Mouse (Mus musculus): ENCODE data around the gene Vav2. TPM values are rescaled to one million over a fixed set of nuclear protein-coding genes. Genes with fewer than 3 reads are reported as not detected.

The Vav2 gene
- polyA plus RNA-seq, 1 experiment from 2014 or later, result 6.8 TPM

DNA sequence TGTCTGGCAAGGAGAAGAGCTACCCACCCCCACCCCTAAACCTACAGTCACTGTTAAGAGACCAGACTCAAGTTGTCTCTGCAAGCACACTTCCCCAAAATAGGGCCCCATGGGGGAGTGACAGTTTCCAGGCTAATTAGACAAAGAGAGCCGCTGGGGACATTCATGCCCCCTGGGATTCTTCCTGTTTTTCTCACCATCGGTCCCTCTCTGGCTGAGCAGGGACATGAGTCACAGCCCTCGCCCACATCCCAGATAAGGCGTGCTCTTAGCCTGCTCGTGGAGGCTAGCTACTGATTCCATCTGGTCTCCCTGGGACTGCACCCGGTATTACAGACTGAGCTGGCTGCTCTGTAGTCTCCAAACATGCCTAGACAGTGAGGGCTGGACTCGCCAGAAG lies 194.5 kb downstream of the Vav2 start:
- Histone ChIP-seq H3K27ac (replicated peaks; ENCODE audit: low read depth, low read length) (no peak overlapping the region), H3K4me1 (ENCODE audit: control insufficient read depth, insufficient read depth, low read length) (peaks cover 3% of the 10 kb centered on the region; the same call in 1 of the 2 replicates), H3K9me3 (ENCODE audit: control insufficient read depth, low read length) (no peaks in the 10 kb centered on the region), H3K36me3 (ENCODE audit: control insufficient read depth, insufficient read depth, low read length) (no peaks in the 10 kb centered on the region), H3K9ac (ENCODE audit: low read length) (no peak overlapping the region), H3K27me3 (ENCODE audit: control insufficient read depth, insufficient read depth, low read length) (no peaks in the 10 kb centered on the region), H3K4me3 (ENCODE audit: low read depth, low read length) (no peak overlapping the region), H3K4me2 (ENCODE audit: low read depth, severe bottlenecking) (no peak overlapping the region)
- DNase-seq (ENCODE audit: low spot score) (no peak), ATAC-seq (ENCODE audit: insufficient number of reproducible peaks, low FRiP score, low TSS enrichment, low read depth) (no peak)
- WGBS, result 31% methylated on average over 7 of the region's 7 CpGs

DNA sequence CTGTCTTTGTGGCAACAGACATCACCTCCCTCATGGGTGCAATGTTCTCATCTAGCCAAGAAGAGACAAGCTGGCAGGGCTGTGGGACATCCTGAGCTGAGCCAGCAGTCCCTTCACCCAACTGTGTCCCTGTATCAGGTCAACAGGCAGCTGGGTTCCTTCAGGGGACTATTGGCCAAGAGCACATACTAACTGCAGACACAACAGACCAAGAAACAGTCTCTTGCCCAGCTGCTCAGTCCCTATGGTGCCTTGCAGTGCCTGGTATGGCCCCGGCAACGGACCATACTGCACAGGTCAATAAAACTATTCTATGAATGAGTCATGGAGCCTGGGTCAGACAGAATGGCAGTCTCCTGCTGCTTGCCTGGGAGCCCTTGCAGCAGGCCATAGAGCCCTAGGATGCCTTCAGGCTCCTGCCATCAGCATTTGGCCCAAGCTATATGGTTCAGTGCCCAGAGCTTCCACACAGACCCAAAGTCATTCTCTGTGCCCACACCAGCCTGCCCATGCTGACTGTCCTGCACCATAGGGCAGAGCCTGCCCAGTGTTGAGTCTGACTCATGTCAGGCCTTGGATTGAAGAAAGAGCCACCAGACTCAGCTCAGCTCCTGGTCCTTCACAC lies 197.2 kb downstream of the Vav2 start:
- H3K4me2 ChIP-seq (ENCODE audit: low read depth, severe bottlenecking), result no peak overlapping the region
- WGBS, result 78% methylated on average over 2 of the region's 2 CpGs
- no peak for ATAC-seq (ENCODE audit: insufficient number of reproducible peaks, low FRiP score, low TSS enrichment, low read depth)
- no peaks in the 10 kb centered on the region for H3K9me3 ChIP-seq (ENCODE audit: control insufficient read depth, low read length)
- no peaks in the 10 kb centered on the region for H3K36me3 ChIP-seq (ENCODE audit: control insufficient read depth, insufficient read depth, low read length)
- no peaks in the 10 kb centered on the region for H3K27me3 ChIP-seq (ENCODE audit: control insufficient read depth, insufficient read depth, low read length)
- H3K4me1 ChIP-seq (ENCODE audit: control insufficient read depth, insufficient read depth, low read length), result peaks cover 11% of the 10 kb centered on the region; the same call in 1 of the 2 replicates
- no peak overlapping the region for H3K9ac ChIP-seq (ENCODE audit: low read length)
- no peak overlapping the region for H3K4me3 ChIP-seq (ENCODE audit: low read depth, low read length)
- no peak for DNase-seq (ENCODE audit: low spot score)
- H3K27ac ChIP-seq (replicated peaks; ENCODE audit: low read depth, low read length), result no peak overlapping the region

DNA sequence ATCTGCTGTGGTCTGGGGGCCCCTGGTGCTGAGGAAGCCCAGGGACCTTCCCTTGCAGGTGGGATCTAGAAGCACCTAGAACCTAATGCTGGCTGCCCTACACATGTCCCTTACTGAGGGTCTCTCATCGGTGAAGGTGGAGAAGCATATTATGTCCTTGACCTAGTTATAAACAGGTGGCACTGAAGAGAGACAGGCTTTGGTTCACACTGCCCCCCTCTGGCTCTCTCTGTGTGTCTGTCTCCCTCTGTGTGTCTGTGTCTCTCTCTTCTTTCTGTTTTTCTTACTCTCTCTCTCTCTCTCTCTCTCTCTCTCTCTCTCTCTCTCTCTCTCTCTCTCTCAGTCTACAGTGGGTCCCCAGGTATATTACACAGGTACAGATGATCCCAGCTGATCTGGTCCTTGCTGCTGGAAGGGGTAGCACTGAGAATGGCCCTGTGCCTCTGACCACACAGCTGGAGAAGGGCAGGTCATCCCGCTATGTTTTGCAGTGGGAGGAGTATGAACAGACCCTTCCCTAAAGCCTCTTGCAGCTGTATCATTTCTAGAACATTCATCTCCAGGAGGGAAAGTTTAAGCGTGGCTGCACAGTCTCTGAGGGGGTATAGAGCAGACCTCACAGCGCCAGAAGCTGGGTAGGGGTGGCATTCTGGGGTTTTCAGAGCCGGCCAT lies 197.9 kb downstream of the Vav2 start:
- H3K4me2 ChIP-seq (ENCODE audit: low read depth, severe bottlenecking), result no peak overlapping the region
- ATAC-seq (ENCODE audit: insufficient number of reproducible peaks, low FRiP score, low TSS enrichment, low read depth) (no peak), DNase-seq (ENCODE audit: low spot score) (no peak)
- no peaks in the 10 kb centered on the region for H3K27me3 ChIP-seq (ENCODE audit: control insufficient read depth, insufficient read depth, low read length)
- H3K9ac ChIP-seq (ENCODE audit: low read length), result peak overlapping the region; percentile 7; the same call in 1 of the 2 replicates
- H3K4me3 ChIP-seq (ENCODE audit: low read depth, low read length), result no peak overlapping the region
- no peak overlapping the region for H3K27ac ChIP-seq (replicated peaks; ENCODE audit: low read depth, low read length)
- H3K36me3 ChIP-seq (ENCODE audit: control insufficient read depth, insufficient read depth, low read length), result no peaks in the 10 kb centered on the region
- no peaks in the 10 kb centered on the region for H3K9me3 ChIP-seq (ENCODE audit: control insufficient read depth, low read length)
- peaks cover 11% of the 10 kb centered on the region; the same call in 1 of the 2 replicates for H3K4me1 ChIP-seq (ENCODE audit: control insufficient read depth, insufficient read depth, low read length)
- WGBS, result 78% methylated on average over 5 of the region's 5 CpGs

GRCm38 (mm10) chr2:27226572-27226971 lies 200.3 kb downstream of the Vav2 start:
- ATAC-seq (ENCODE audit: insufficient number of reproducible peaks, low FRiP score, low TSS enrichment, low read depth), result no peak
- Histone ChIP-seq H3K4me1 (ENCODE audit: control insufficient read depth, insufficient read depth, low read length) (0 out of 2 replicates have a peak, but pooled peaks cover 8% of the 10 kb centered on the region), H3K27ac (replicated peaks; ENCODE audit: low read depth, low read length) (no peak overlapping the region), H3K9me3 (ENCODE audit: control insufficient read depth, low read length) (0 out of 2 replicates have a peak, but pooled peaks cover 2% of the 10 kb centered on the region), H3K9ac (ENCODE audit: low read length) (no peak overlapping the region), H3K27me3 (ENCODE audit: control insufficient read depth, insufficient read depth, low read length) (no peaks in the 10 kb centered on the region), H3K4me2 (ENCODE audit: low read depth, severe bottlenecking) (no peak overlapping the region), H3K36me3 (ENCODE audit: control insufficient read depth, insufficient read depth, low read length) (no peaks in the 10 kb centered on the region), H3K4me3 (ENCODE audit: low read depth, low read length) (no peak overlapping the region)
- DNase-seq (ENCODE audit: low spot score), result no peak
- WGBS, result 68% methylated on average over 7 of the region's 7 CpGs

- Histone ChIP-seq H3K9ac (ENCODE audit: low read length) (no peak overlapping the region), H3K4me1 (ENCODE audit: control insufficient read depth, insufficient read depth, low read length) (0 out of 2 replicates have a peak, but pooled peaks cover 8% of the 10 kb centered on the region), H3K27me3 (ENCODE audit: control insufficient read depth, insufficient read depth, low read length) (no peaks in the 10 kb centered on the region), H3K27ac (replicated peaks; ENCODE audit: low read depth, low read length) (no peak overlapping the region), H3K4me3 (ENCODE audit: low read depth, low read length) (no peak overlapping the region), H3K36me3 (ENCODE audit: control insufficient read depth, insufficient read depth, low read length) (no peaks in the 10 kb centered on the region), H3K4me2 (ENCODE audit: low read depth, severe bottlenecking) (no peak overlapping the region), H3K9me3 (ENCODE audit: control insufficient read depth, low read length) (0 out of 2 replicates have a peak, but pooled peaks cover 2% of the 10 kb centered on the region)
- DNase-seq (ENCODE audit: low spot score), result no peak
- ATAC-seq (ENCODE audit: insufficient number of reproducible peaks, low FRiP score, low TSS enrichment, low read depth), result no peak
- 85% methylated on average over 7 of the region's 7 CpGs for WGBS
These were observed 203.8 kb downstream of the Vav2 start for GRCm38 (mm10) chr2:27223012-27223421.

- ATAC-seq (ENCODE audit: insufficient number of reproducible peaks, low FRiP score, low TSS enrichment, low read depth), result no peak
- H3K27me3 ChIP-seq (ENCODE audit: control insufficient read depth, insufficient read depth, low read length), result no peaks in the 10 kb centered on the region
- H3K4me1 ChIP-seq (ENCODE audit: control insufficient read depth, insufficient read depth, low read length), result peaks cover 6% of the 10 kb centered on the region; the same call in 1 of the 2 replicates
These were observed 208.3 kb downstream of the Vav2 start for GRCm38 (mm10) chr2:27218569-27218968.

GRCm38 (mm10) chr2:27218121-27218544 lies 208.7 kb downstream of the Vav2 start:
- ATAC-seq (ENCODE audit: insufficient number of reproducible peaks, low FRiP score, low TSS enrichment, low read depth) (no peak), DNase-seq (ENCODE audit: low spot score) (no peak)
- H3K27ac ChIP-seq (replicated peaks; ENCODE audit: low read depth, low read length), result no peak overlapping the region
- 82% methylated on average over 2 of the region's 2 CpGs for WGBS
- no peak overlapping the region for H3K4me2 ChIP-seq (ENCODE audit: low read depth, severe bottlenecking)
- H3K27me3 ChIP-seq (ENCODE audit: control insufficient read depth, insufficient read depth, low read length), result no peaks in the 10 kb centered on the region
- H3K9me3 ChIP-seq (ENCODE audit: control insufficient read depth, low read length), result no peaks in the 10 kb centered on the region
- H3K36me3 ChIP-seq (ENCODE audit: control insufficient read depth, insufficient read depth, low read length), result no peaks in the 10 kb centered on the region
- H3K4me3 ChIP-seq (ENCODE audit: low read depth, low read length), result no peak overlapping the region
- peaks cover 6% of the 10 kb centered on the region; the same call in 1 of the 2 replicates for H3K4me1 ChIP-seq (ENCODE audit: control insufficient read depth, insufficient read depth, low read length)
- H3K9ac ChIP-seq (ENCODE audit: low read length), result no peak overlapping the region

More at GRCm38 (mm10) chr2:27218569-27218968, 208.3 kb downstream of the Vav2 start:
- Histone ChIP-seq H3K4me2 (ENCODE audit: low read depth, severe bottlenecking) (no peak overlapping the region), H3K27ac (replicated peaks; ENCODE audit: low read depth, low read length) (no peak overlapping the region), H3K9ac (ENCODE audit: low read length) (no peak overlapping the region), H3K4me3 (ENCODE audit: low read depth, low read length) (no peak overlapping the region), H3K36me3 (ENCODE audit: control insufficient read depth, insufficient read depth, low read length) (no peaks in the 10 kb centered on the region), H3K9me3 (ENCODE audit: control insufficient read depth, low read length) (0 out of 2 replicates have a peak, but pooled peaks cover 2% of the 10 kb centered on the region)
- 77% methylated on average over 8 of the region's 8 CpGs for WGBS
- DNase-seq (ENCODE audit: low spot score), result no peak

GRCm38 (mm10) chr2:27215537-27215936 lies 211.3 kb downstream of the Vav2 start:
- 85% methylated on average over 2 of the region's 2 CpGs for WGBS
- Histone ChIP-seq H3K27ac (replicated peaks; ENCODE audit: low read depth, low read length) (no peak overlapping the region), H3K9me3 (ENCODE audit: control insufficient read depth, low read length) (no peaks in the 10 kb centered on the region), H3K9ac (ENCODE audit: low read length) (no peak overlapping the region), H3K4me2 (ENCODE audit: low read depth, severe bottlenecking) (no peak overlapping the region), H3K36me3 (ENCODE audit: control insufficient read depth, insufficient read depth, low read length) (no peaks in the 10 kb centered on the region), H3K4me3 (ENCODE audit: low read depth, low read length) (no peak overlapping the region), H3K4me1 (ENCODE audit: control insufficient read depth, insufficient read depth, low read length) (peaks cover 10% of the 10 kb centered on the region), H3K27me3 (ENCODE audit: control insufficient read depth, insufficient read depth, low read length) (no peaks in the 10 kb centered on the region)
- DNase-seq (ENCODE audit: low spot score) (no peak), ATAC-seq (ENCODE audit: insufficient number of reproducible peaks, low FRiP score, low TSS enrichment, low read depth) (no peak)

All from limb, embryonic 11.5 days (tissue).